Mouse (Mus musculus) bone marrow macrophage, adult 2 months (primary cell): Measurements from ENCODE around the gene Gm5148. TPM values are rescaled to one million over a fixed set of nuclear protein-coding genes. Genes with fewer than 3 reads are reported as not detected.

Source experiments
- H3K27ac ChIP-seq: 2 replicates; pipeline ENCODE4 v1.5.1; 2012; ENCODE audit warnings: low read depth, low read length; ENCODE audit not compliant: insufficient read depth
- H3K4me1 ChIP-seq: 2 replicates; pipeline ENCODE4 v1.6.1; 2012; ENCODE audit warnings: low read length; ENCODE audit not compliant: control insufficient read depth, insufficient read depth
- H3K4me3 ChIP-seq: 2 replicates; pipeline ENCODE4 v1.5.1; 2012; ENCODE audit warnings: mild to moderate bottlenecking, low read length, moderate library complexity; ENCODE audit not compliant: insufficient read depth
- CTCF ChIP-seq: IDR thresholded peaks from 2 replicates; pipeline ENCODE4 v1.5.1; 2012; ENCODE audit warnings: low read depth, mild to moderate bottlenecking, low read length, moderate library complexity
- POLR2A ChIP-seq: IDR thresholded peaks from 2 replicates; pipeline ENCODE4 v1.6.1; 2012; ENCODE audit warnings: mild to moderate bottlenecking, low read depth, low read length, borderline replicate concordance
- polyA plus RNA-seq: library from polyadenylated mRNA; stranded (reverse); fragments of >200 nt; gene quantifications from 2 replicates; pipeline ENCODE4 v1.2.4, GENCODE M21; 2012; ENCODE audit not compliant: missing spikeins, insufficient read depth, insufficient read length

Gene Gm5148
- polyA plus RNA-seq = not detected in 2 replicates

GRCm38 (mm10) chr3:37724171-37724804 is at the start of gene Gm5148:
Gene Gm5148 (minus strand): TSS chr3:37724490.
- Histone ChIP-seq H3K4me1 (peaks cover 21% of the 10 kb centered on the region), H3K27ac (no peak within 1 kb of the TSS), H3K4me3 (peak within 1 kb of the TSS; percentile 9)
- TF ChIP-seq CTCF (no peak), POLR2A (no peak)

- Histone ChIP-seq H3K27ac (no peak overlapping the region), H3K4me3 (no peak overlapping the region), H3K4me1 (peaks cover 27% of the 10 kb centered on the region)
- TF ChIP-seq CTCF (no peak), POLR2A (no peak)
Measured at GRCm38 (mm10) chr3:37770951-37771350, 46.7 kb upstream of the Gm5148 start.

- Histone ChIP-seq H3K4me1 (peaks cover 27% of the 10 kb centered on the region), H3K4me3 (peak overlapping the region; percentile 17), H3K27ac (peak overlapping the region; percentile 53)
- TF ChIP-seq POLR2A (no peak), CTCF (no peak)
Measured at GRCm38 (mm10) chr3:37769268-37769756, 45.0 kb upstream of the Gm5148 start.

GRCm38 (mm10) chr3:37767147-37768015 is 43.1 kb upstream of the Gm5148 start:
- Histone ChIP-seq H3K4me1 (peaks cover 27% of the 10 kb centered on the region), H3K4me3 (no peak overlapping the region), H3K27ac (no peak overlapping the region)
- TF ChIP-seq POLR2A (no peak), CTCF (no peak)

GRCm38 (mm10) chr3:37766628-37767027 is 42.3 kb upstream of the Gm5148 start:
- no peak overlapping the region for H3K27ac ChIP-seq
- peaks cover 27% of the 10 kb centered on the region for H3K4me1 ChIP-seq
- TF ChIP-seq CTCF = no peak
- no peak for TF ChIP-seq POLR2A
- no peak overlapping the region for H3K4me3 ChIP-seq

GRCm38 (mm10) chr3:37765971-37766370 is 41.7 kb upstream of the Gm5148 start:
- no peak for TF ChIP-seq CTCF
- no peak for TF ChIP-seq POLR2A
- H3K4me1 ChIP-seq = peaks cover 28% of the 10 kb centered on the region
- H3K27ac ChIP-seq = no peak overlapping the region

GRCm38 (mm10) chr3:37765275-37765674 is 41.0 kb upstream of the Gm5148 start:
- no peak overlapping the region for H3K4me3 ChIP-seq
- no peak overlapping the region for H3K27ac ChIP-seq
- no peak for TF ChIP-seq POLR2A
- TF ChIP-seq CTCF = no peak
- H3K4me1 ChIP-seq = peaks cover 22% of the 10 kb centered on the region

More at GRCm38 (mm10) chr3:37765971-37766370, 41.7 kb upstream of the Gm5148 start:
- no peak overlapping the region for H3K4me3 ChIP-seq

- Histone ChIP-seq H3K4me3 (no peak overlapping the region), H3K4me1 (peaks cover 6% of the 10 kb centered on the region; the same call in 1 of the 2 replicates), H3K27ac (no peak overlapping the region)
- TF ChIP-seq CTCF = no peak
- no peak for TF ChIP-seq POLR2A
Measured at GRCm38 (mm10) chr3:37762303-37762702, 38.0 kb upstream of the Gm5148 start.

GRCm38 (mm10) chr3:37761741-37762140 is 37.5 kb upstream of the Gm5148 start:
- Histone ChIP-seq H3K4me3 (no peak overlapping the region), H3K27ac (no peak overlapping the region), H3K4me1 (peaks cover 6% of the 10 kb centered on the region; the same call in 1 of the 2 replicates)
- TF ChIP-seq CTCF (no peak), POLR2A (no peak)
